Mouse (Mus musculus) stomach, adult 2 months (tissue): Measurements from ENCODE around the gene Acsm3. TPM values are rescaled to one million over a fixed set of nuclear protein-coding genes. Genes with fewer than 3 reads are reported as not detected.

Experiments
- polyA plus RNA-seq: library from polyadenylated mRNA; depleted of rRNA; stranded (reverse); fragments of >200 nt; gene quantifications from 2 replicates; pipeline ENCODE4 v1.2.3, GENCODE M21; 2012; rRNA removed

The Acsm3 gene
- polyA plus RNA-seq = 2.8 and 3.8 TPM in 2 replicates

GRCm38 (mm10) chr7:119760527-119760951 is at the start of gene Acsm3:
Gene Acsm3 (plus strand): TSS chr7:119760923.

DNA sequence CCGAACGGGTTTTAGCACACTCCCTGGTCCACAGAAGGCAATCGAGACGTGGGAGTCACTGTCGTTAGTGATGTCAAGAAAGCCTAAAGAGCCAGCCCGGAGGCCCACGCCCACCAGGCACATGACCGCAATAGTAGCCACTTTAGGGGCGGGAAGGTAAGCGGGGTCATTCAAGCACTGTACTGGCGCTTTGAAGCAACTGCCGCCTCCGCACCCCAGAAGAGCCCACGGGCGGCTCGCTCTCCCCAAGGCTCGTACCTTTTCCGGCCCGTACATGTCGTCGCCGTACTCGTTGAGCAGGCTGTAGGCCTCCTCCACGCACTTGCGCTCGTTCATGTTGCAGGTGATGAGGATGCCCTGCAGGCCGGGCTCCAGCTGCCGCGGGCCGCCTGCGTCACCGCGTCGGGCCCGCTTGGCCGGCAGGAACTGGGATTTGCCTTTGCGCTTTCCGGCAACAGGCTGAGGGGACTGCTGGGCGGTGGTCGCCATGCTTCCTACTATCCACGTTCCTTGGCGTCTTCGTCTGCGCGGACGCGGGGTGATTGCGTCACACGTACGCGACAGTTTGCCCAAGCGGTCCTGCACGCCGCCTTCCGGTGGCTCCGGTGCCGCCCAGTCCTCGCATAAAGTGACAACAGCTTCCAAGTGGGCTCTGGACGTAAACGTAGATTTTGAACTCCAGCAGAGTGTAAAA is 40.3 kb upstream of the Acsm3 start, which contains the start of gene Thumpd1:
Gene Thumpd1 (minus strand): TSS at position 546 of the 694 bp plus-strand sequence.

DNA sequence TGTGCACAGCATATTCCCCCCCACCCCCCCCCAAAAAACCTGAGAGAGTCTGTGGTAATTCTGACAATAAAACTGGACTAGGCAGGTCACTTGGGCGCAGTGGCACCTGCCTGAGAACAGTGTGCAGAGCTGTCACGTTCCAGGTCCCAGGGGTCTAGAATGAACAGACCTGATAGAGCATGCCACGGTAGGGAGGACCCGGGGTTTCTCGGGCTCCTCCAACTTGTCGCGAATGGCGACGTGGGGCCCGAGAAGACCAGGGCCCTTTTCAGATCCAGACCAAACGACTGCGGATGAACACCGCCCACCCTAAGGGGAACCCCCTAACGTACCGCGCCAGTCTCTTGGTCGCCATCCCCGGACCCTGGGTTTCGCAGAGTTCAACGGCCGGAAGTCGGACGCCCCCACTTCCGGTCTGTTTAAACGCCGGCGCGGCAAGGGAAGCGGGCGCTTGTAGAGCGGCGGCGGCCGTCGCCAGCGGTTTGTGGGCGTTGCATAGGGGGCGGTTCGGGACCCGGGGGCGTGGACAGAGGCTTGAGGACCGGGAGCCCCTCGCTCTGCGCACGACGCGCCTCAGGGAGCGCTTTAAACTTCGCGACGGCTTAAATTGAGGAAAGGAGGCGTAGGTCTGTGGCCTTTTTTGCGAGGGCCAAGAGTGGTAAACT is 33.0 kb downstream of the Acsm3 start, which contains the start of the genes Rexo5 and Eri2:
Gene Rexo5 (plus strand): TSS at position 421 of the 665 bp plus-strand sequence.
Gene Eri2 (minus strand): TSS at position 473 of the 665 bp plus-strand sequence.

Other genes starting within 250 kb of the Acsm3 start
- gene Acsm5, start 241.5 kb upstream of the Acsm3 start, polyA plus RNA-seq = not detected in 2 replicates
- gene Pdilt, start 237.4 kb upstream of the Acsm3 start, polyA plus RNA-seq = not detected in 2 replicates
- gene Acsm2, start 206.6 kb upstream of the Acsm3 start, polyA plus RNA-seq = not detected in 2 replicates
- gene Acsm1, start 153.9 kb upstream of the Acsm3 start, polyA plus RNA-seq = 0.09 TPM in 1 of 2 replicates, not detected in the other
- not detected in 2 replicates for gene Acsm4, start 70.9 kb upstream of the Acsm3 start, polyA plus RNA-seq
- 2.8 and 4.6 TPM in 2 replicates for gene Thumpd1, start 40.1 kb upstream of the Acsm3 start, polyA plus RNA-seq
- gene Rexo5, start 33.1 kb downstream of the Acsm3 start, polyA plus RNA-seq = 0.09 and 0.29 TPM in 2 replicates
- 0.05 and 0.21 TPM in 2 replicates for gene Eri2, start 33.1 kb downstream of the Acsm3 start, polyA plus RNA-seq
- 0.41 TPM in 1 of 2 replicates, not detected in the other for gene Lyrm1, start 134.9 kb downstream of the Acsm3 start, polyA plus RNA-seq
- 2.5 and 5.6 TPM in 2 replicates for gene Dcun1d3, start 135.4 kb downstream of the Acsm3 start, polyA plus RNA-seq